Mouse (Mus musculus) large intestine, adult 2 months (tissue): ENCODE data around the gene Gm28635. TPM values are rescaled to one million over a fixed set of nuclear protein-coding genes. Genes with fewer than 3 reads are reported as not detected.

ENCODE experiments used
- DNase-seq: peaks from one replicate; pipeline ENCODE4 v3.0.0-alpha.2; 2012; ENCODE audit warnings: low read depth, low spot score
- WGBS: fragments of 180-500 bp; shearing (Covaris S2); methylation state at CpG from one replicate; pipeline ENCODE4 v1.1.7; 2018; 5-methylcytosine and 5-hydroxymethylcytosine counted together
- polyA plus RNA-seq: library from polyadenylated mRNA; depleted of rRNA; stranded (reverse); fragments of >200 nt; gene quantifications from 2 replicates; pipeline ENCODE4 v1.2.3, GENCODE M21; 2012; rRNA removed

Gene Gm28635
- polyA plus RNA-seq, result not detected in 2 replicates

- DNase-seq, result peak; percentile 100
- under 1% methylated on average over 44 of the region's 44 CpGs for WGBS
These were observed at the start of gene Gm28635, which contains the start of gene Med19 for GRCm38 (mm10) chr2:84677968-84678880. Gene Gm28635 (minus strand): TSS chr2:84678041. Gene Med19 (plus strand): TSS chr2:84678402.

- WGBS, result under 1% methylated on average over 39 of the region's 39 CpGs
- DNase-seq, result peak; percentile 94
These were observed 49.5 kb upstream of the Gm28635 start, which contains the start of gene Clp1 for GRCm38 (mm10) chr2:84727172-84727858. Gene Clp1 (minus strand): TSS chr2:84727350.

GRCm38 (mm10) chr2:84726716-84727115, 48.9 kb upstream of the Gm28635 start:
- under 1% methylated on average over 9 of the region's 9 CpGs for WGBS

GRCm38 (mm10) chr2:84725770-84726169, 47.9 kb upstream of the Gm28635 start:
- 90% methylated on average over 10 of the region's 10 CpGs for WGBS
- no peak for DNase-seq

More at GRCm38 (mm10) chr2:84726716-84727115, 48.9 kb upstream of the Gm28635 start:
- no peak for DNase-seq

- DNase-seq, result no peak
- 90% methylated on average over 14 of the region's 14 CpGs for WGBS
These were observed 46.0 kb upstream of the Gm28635 start for GRCm38 (mm10) chr2:84723856-84724255.

GRCm38 (mm10) chr2:84721182-84721581, 43.3 kb upstream of the Gm28635 start:
- 88% methylated on average over 3 of the region's 3 CpGs for WGBS

GRCm38 (mm10) chr2:84720718-84721117, 42.9 kb upstream of the Gm28635 start:
- DNase-seq, result no peak
- WGBS, result 93% methylated on average over 2 of the region's 2 CpGs

More at GRCm38 (mm10) chr2:84721182-84721581, 43.3 kb upstream of the Gm28635 start:
- DNase-seq, result no peak

- 91% methylated on average over 4 of the region's 4 CpGs for WGBS
- no peak for DNase-seq
These were observed 39.5 kb upstream of the Gm28635 start for GRCm38 (mm10) chr2:84717357-84717756.

GRCm38 (mm10) chr2:84716423-84717355, 38.8 kb upstream of the Gm28635 start:
- 12% methylated on average over 9 of the region's 9 CpGs for WGBS
- DNase-seq, result no peak

- under 1% methylated on average over 33 of the region's 33 CpGs for WGBS
- DNase-seq, result peak; percentile 93
These were observed 37.9 kb upstream of the Gm28635 start for GRCm38 (mm10) chr2:84715562-84716361.

- WGBS, result under 1% methylated on average over 106 of the region's 107 CpGs
- DNase-seq, result peak; percentile 83
These were observed 37.1 kb upstream of the Gm28635 start, which contains the start of gene Zdhhc5 for GRCm38 (mm10) chr2:84714811-84715561. Gene Zdhhc5 (minus strand): TSS chr2:84715180.

GRCm38 (mm10) chr2:84714422-84714810, 36.6 kb upstream of the Gm28635 start:
- under 1% methylated on average over 25 of the region's 26 CpGs for WGBS

GRCm38 (mm10) chr2:84711898-84712297, 34.1 kb upstream of the Gm28635 start:
- WGBS, result 81% methylated on average over 2 of the region's 2 CpGs
- no peak for DNase-seq

More at GRCm38 (mm10) chr2:84714422-84714810, 36.6 kb upstream of the Gm28635 start:
- DNase-seq, result no peak

- WGBS, result 56% methylated on average over 1 of the region's 1 CpGs
These were observed 29.7 kb upstream of the Gm28635 start for GRCm38 (mm10) chr2:84707523-84707922.

GRCm38 (mm10) chr2:84705295-84705694, 27.5 kb upstream of the Gm28635 start:
- no peak for DNase-seq
- 36% methylated on average over 1 of the region's 1 CpGs for WGBS

More at GRCm38 (mm10) chr2:84707523-84707922, 29.7 kb upstream of the Gm28635 start:
- DNase-seq, result no peak

GRCm38 (mm10) chr2:84704329-84704728, 26.5 kb upstream of the Gm28635 start:
- 52% methylated on average over 5 of the region's 5 CpGs for WGBS
- DNase-seq, result no peak

GRCm38 (mm10) chr2:84703497-84703896, 25.7 kb upstream of the Gm28635 start:
- DNase-seq, result no peak
- whole genome bisulfite sequencing, result 96% methylated on average over 1 of the region's 1 CpGs
